Mouse (Mus musculus) hindbrain, embryonic 12.5 days (tissue): ENCODE data around the gene Gtpbp4. TPM values are rescaled to one million over a fixed set of nuclear protein-coding genes. Genes with fewer than 3 reads are reported as not detected.

Source experiments
- microRNA-seq: library from miRNA; unstranded; fragments of <30 nt; microRNA quantifications from one replicate; pipeline ENCODE4, GENCODE M21; 2017
- polyA plus RNA-seq: library from polyadenylated mRNA; unstranded; fragments of >200 nt; fragmentation: Nextera tagmentation; extraction: Ambion mirVana; gene quantifications from 2 replicates; pipeline ENCODE4 v1.2.1, GENCODE M21; 2016

Gtpbp4 gene
- polyA plus RNA-seq, 1 experiment from 2014 or later = 79.1 TPM

Small RNA genes within 50 kb of the gene (microRNA-seq; reads per million reads assigned to microRNA genes)
- not detected for gene Gm22750

Other genes with a start within 250 kb of the Gtpbp4 start
- 56.7 and 62.9 TPM in 2 replicates for gene Wdr37, start 124.2 kb downstream of the Gtpbp4 start, polyA plus RNA-seq
- gene Idi1, start 110.6 kb downstream of the Gtpbp4 start, polyA plus RNA-seq = 104 and 109 TPM in 2 replicates
- not detected in 2 replicates for gene Gm9745, start 47.9 kb downstream of the Gtpbp4 start, polyA plus RNA-seq
- gene Idi2, start 43.2 kb downstream of the Gtpbp4 start, polyA plus RNA-seq = not detected in 2 replicates
- gene Larp4b, start 97.8 kb upstream of the Gtpbp4 start, polyA plus RNA-seq = 37.3 and 39.1 TPM in 2 replicates